Mouse (Mus musculus): Measurements from ENCODE around the gene Otoa.
A peak's percentile ranks its signal among the peaks of the same experiment; 100 is the strongest.

The Otoa gene

GRCm38 (mm10) chr7:121081816-121082215, 366 bp downstream of the Otoa start:
- DNase-seq (ENCODE audit: extremely low spot score, low spot score) = no peak

- DNase-seq (ENCODE audit: extremely low spot score, low spot score) = no peak
Observed at GRCm38 (mm10) chr7:121082949-121083513, 1.6 kb downstream of the Otoa start.

GRCm38 (mm10) chr7:121084840-121085453, 3.5 kb downstream of the Otoa start:
- no peak for DNase-seq (ENCODE audit: extremely low spot score, low spot score)

- no peak for DNase-seq (ENCODE audit: extremely low spot score, low spot score)
Observed at GRCm38 (mm10) chr7:121085500-121085899, 4.0 kb downstream of the Otoa start.

- DNase-seq (ENCODE audit: extremely low spot score, low spot score) = no peak
Observed at GRCm38 (mm10) chr7:121088745-121089144, 7.3 kb downstream of the Otoa start.

- no peak for DNase-seq (ENCODE audit: extremely low spot score, low spot score)
Observed at GRCm38 (mm10) chr7:121090748-121091147, 9.3 kb downstream of the Otoa start.

GRCm38 (mm10) chr7:121093026-121093425, 11.6 kb downstream of the Otoa start:
- DNase-seq (ENCODE audit: extremely low spot score, low spot score) = no peak

GRCm38 (mm10) chr7:121098614-121099389, 17.4 kb downstream of the Otoa start:
- no peak for DNase-seq (ENCODE audit: extremely low spot score, low spot score)

- no peak for DNase-seq (ENCODE audit: extremely low spot score, low spot score)
Observed at GRCm38 (mm10) chr7:121107851-121108250, 26.4 kb downstream of the Otoa start.

GRCm38 (mm10) chr7:121111321-121111720, 29.9 kb downstream of the Otoa start:
- DNase-seq (ENCODE audit: extremely low spot score, low spot score) = no peak

GRCm38 (mm10) chr7:121111762-121112161, 30.3 kb downstream of the Otoa start:
- DNase-seq (ENCODE audit: extremely low spot score, low spot score) = no peak

- peak; percentile 81 for DNase-seq (ENCODE audit: extremely low spot score, low spot score)
Observed at GRCm38 (mm10) chr7:121120143-121120818, 38.8 kb downstream of the Otoa start.

- DNase-seq (ENCODE audit: extremely low spot score, low spot score) = no peak
Observed at GRCm38 (mm10) chr7:121130837-121131236, 49.4 kb downstream of the Otoa start.

GRCm38 (mm10) chr7:121141274-121141673, 59.8 kb downstream of the Otoa start:
- no peak for DNase-seq (ENCODE audit: extremely low spot score, low spot score)

- no peak for DNase-seq (ENCODE audit: extremely low spot score, low spot score)
Observed at GRCm38 (mm10) chr7:121150662-121151061, 69.2 kb downstream of the Otoa start.

GRCm38 (mm10) chr7:121152186-121152585, 70.7 kb downstream of the Otoa start:
- no peak for DNase-seq (ENCODE audit: extremely low spot score, low spot score)

- no peak for DNase-seq (ENCODE audit: extremely low spot score, low spot score)
Observed at GRCm38 (mm10) chr7:121165616-121166015, 84.2 kb downstream of the Otoa start.

- no peak for DNase-seq (ENCODE audit: extremely low spot score, low spot score)
Observed at GRCm38 (mm10) chr7:121171888-121172287, 90.4 kb downstream of the Otoa start.

- DNase-seq (ENCODE audit: extremely low spot score, low spot score) = no peak
Observed at GRCm38 (mm10) chr7:121187201-121187786, 105.8 kb downstream of the Otoa start.

GRCm38 (mm10) chr7:121188976-121189375, 107.5 kb downstream of the Otoa start:
- DNase-seq (ENCODE audit: extremely low spot score, low spot score) = no peak

GRCm38 (mm10) chr7:121198933-121199332, 117.5 kb downstream of the Otoa start:
- no peak for DNase-seq (ENCODE audit: extremely low spot score, low spot score)

- no peak for DNase-seq (ENCODE audit: extremely low spot score, low spot score)
Observed at GRCm38 (mm10) chr7:121211804-121212203, 130.4 kb downstream of the Otoa start.

Measured in neural tube, embryonic 10.5 days (tissue).